Mouse (Mus musculus) hindbrain, embryonic 13.5 days (tissue): ENCODE measurements around the gene Ccdc171. TPM values are rescaled to one million over a fixed set of nuclear protein-coding genes. Genes with fewer than 3 reads are reported as not detected.
"Not testable (repeated sequence)": the region's sequence is repeated elsewhere in the genome, so short reads cannot be mapped to it uniquely, and the experiment has no call there.

Experiments used
- ATAC-seq: fragments of 200-750 bp; cut with Nextera tagmentation; 2 replicates; pipeline ENCODE4 v1.8.0; 2017; ENCODE audit warnings: moderate TSS enrichment; ENCODE audit not compliant: low FRiP score
- H3K27ac ChIP-seq: fragments of 300-500 bp; sonication (generic); 2 replicates; pipeline ENCODE4 v1.5.1; 2015; ENCODE audit warnings: inconsistent platforms, mild to moderate bottlenecking, moderate library complexity
- H3K27me3 ChIP-seq: fragments of 300-500 bp; sonication (generic); 2 replicates; pipeline ENCODE4 v1.6.1; 2015; ENCODE audit warnings: mild to moderate bottlenecking, inconsistent platforms
- H3K36me3 ChIP-seq: fragments of 300-500 bp; sonication (generic); 2 replicates; pipeline ENCODE4 v1.6.1; 2015; ENCODE audit warnings: mild to moderate bottlenecking, inconsistent platforms
- H3K4me1 ChIP-seq: fragments of 300-500 bp; sonication (generic); replicated peaks from 2 replicates; pipeline ENCODE4 v1.6.1; 2015; ENCODE audit warnings: inconsistent platforms
- H3K4me2 ChIP-seq: fragments of 300-500 bp; sonication (generic); 2 replicates; pipeline ENCODE4 v1.6.1; 2015; ENCODE audit warnings: inconsistent platforms, mild to moderate bottlenecking, moderate library complexity
- H3K4me3 ChIP-seq: fragments of 300-500 bp; sonication (generic); 2 replicates; pipeline ENCODE4 v1.5.1; 2015; ENCODE audit warnings: mild to moderate bottlenecking, inconsistent platforms
- H3K9ac ChIP-seq: fragments of 300-500 bp; sonication (generic); 2 replicates; pipeline ENCODE4 v1.6.1; 2015; ENCODE audit warnings: mild to moderate bottlenecking, inconsistent platforms
- H3K9me3 ChIP-seq: fragments of 300-500 bp; sonication (generic); 2 replicates; pipeline ENCODE4 v1.6.1; 2016; ENCODE audit warnings: inconsistent platforms
- WGBS: fragments of 180-500 bp; shearing (Covaris S2); methylation state at CpG from one replicate; pipeline ENCODE4 v1.1.7; 2015; 5-methylcytosine and 5-hydroxymethylcytosine counted together
- polyA plus RNA-seq: library from polyadenylated mRNA; unstranded; fragments of >200 nt; fragmentation: Nextera tagmentation; extraction: Ambion mirVana; gene quantifications from 2 replicates; pipeline ENCODE4 v1.2.1, GENCODE M21; 2015

The Ccdc171 gene
- polyA plus RNA-seq: 4.1 and 5.0 TPM in 2 replicates

DNA sequence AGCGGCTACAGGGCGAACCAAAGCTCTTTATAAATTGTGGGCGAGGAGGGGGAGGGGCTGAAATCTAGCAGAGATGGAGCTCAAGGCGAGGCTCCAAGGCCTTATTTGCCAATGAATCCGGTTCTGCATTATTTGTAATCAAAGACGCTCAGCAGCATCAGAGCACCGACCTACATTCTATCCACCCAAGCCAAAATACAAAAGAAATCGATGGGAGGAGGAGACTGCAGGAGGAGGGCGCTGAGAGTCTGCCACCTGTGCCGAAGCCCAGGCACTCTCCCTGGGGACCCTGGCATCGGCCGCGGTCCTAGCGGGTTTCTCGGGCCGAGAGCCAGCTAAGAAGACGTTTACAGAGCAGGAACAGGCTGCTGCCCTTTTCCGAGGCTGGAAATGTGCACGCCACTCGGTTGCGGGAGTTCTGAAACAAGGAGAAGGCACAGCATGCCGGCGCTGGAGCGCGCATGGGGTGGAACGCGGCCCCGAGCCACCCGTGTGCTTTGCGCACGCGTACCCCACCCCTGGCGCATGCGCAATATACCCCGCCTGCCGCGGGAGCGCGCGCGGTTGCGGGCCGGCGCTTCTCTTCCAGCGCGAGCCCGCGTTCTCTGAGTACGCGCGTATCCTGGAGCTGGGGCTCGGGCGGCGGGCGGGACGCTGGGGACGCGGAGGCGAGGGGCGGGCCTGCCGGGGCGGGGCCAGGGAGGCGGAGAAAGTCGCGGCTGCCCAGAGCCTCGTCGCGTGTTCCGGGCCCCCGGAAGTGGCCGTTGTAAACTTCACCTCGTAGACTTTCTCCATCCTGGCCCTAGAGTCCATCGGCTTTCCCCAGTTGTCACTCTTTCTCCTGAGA lies at the start of gene Ccdc171:
Gene Ccdc171, plus strand, starts transcription at position 703 of the 847 bp plus-strand sequence.
- WGBS: under 1% methylated on average over 57 of the region's 73 CpGs

DNA sequence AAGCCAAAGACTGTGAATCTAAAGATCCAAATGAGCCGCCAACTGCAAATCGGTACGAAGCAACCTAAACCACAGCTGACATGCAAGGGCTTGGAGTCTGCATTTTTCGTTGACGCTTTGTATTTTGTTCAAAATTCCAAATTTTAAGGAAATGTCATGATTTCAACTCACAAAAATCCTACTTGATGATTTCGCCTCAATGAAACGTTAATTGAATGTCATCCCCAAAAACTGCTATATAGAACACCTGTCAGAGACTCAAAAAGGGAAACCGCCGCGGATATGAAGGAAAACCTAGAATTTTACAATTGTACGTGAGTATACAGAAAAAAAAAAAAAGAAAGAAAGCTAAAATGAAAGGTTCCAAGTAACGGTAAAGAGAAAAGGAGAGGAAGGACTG lies 40.1 kb upstream of the Ccdc171 start:
- no peak for ATAC-seq
- peak overlapping the region; percentile 97 for H3K9ac ChIP-seq
- no peaks in the 10 kb centered on the region for H3K9me3 ChIP-seq
- H3K36me3 ChIP-seq: peaks cover 26% of the 10 kb centered on the region
- 20% methylated on average over 12 of the region's 12 CpGs for WGBS
- H3K4me3 ChIP-seq: peak overlapping the region; percentile 91
- peak overlapping the region; percentile 100 for H3K27ac ChIP-seq
- peak overlapping the region; percentile 68 for H3K4me2 ChIP-seq
- peaks cover 33% of the 10 kb centered on the region for H3K4me1 ChIP-seq
- no peaks in the 10 kb centered on the region for H3K27me3 ChIP-seq

More for the DNA sequence above, at the start of gene Ccdc171:
- H3K4me1 ChIP-seq: peaks cover 18% of the 10 kb centered on the region
- ATAC-seq: peak; percentile 96
- no peaks in the 10 kb centered on the region for H3K27me3 ChIP-seq
- no peaks in the 10 kb centered on the region for H3K9me3 ChIP-seq
- peak within 1 kb of the TSS; percentile 81 for H3K9ac ChIP-seq
- peak within 1 kb of the TSS; percentile 72 for H3K4me3 ChIP-seq
- no peaks in the 10 kb centered on the region for H3K36me3 ChIP-seq
- H3K4me2 ChIP-seq: peak within 1 kb of the TSS; percentile 85
- H3K27ac ChIP-seq: peak within 1 kb of the TSS; percentile 98

DNA sequence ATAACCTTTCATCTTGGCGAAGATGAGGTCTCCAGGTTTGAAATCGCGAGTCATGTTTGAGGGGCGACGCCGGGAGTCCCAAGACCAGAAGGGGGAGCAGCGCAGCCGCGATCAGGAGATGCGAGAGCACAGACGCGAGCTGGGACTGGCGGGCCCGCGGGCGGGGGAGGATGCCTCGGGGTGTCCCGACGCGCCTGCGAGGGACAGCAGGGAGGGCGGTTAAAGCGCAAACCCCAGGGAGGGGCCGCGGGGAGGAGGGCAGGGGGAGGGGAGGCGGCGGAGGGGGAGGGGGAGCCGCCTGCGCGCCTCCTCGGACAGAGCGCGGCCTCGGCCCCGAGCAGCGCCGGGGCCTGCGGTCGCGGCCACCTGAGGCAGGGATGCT lies 39.6 kb upstream of the Ccdc171 start:
- Histone ChIP-seq H3K27ac (peak overlapping the region; percentile 100), H3K9me3 (no peaks in the 10 kb centered on the region), H3K4me3 (peak overlapping the region; percentile 91), H3K27me3 (no peaks in the 10 kb centered on the region), H3K9ac (peak overlapping the region; percentile 97), H3K36me3 (peaks cover 23% of the 10 kb centered on the region), H3K4me1 (peaks cover 33% of the 10 kb centered on the region), H3K4me2 (peak overlapping the region; percentile 68)
- ATAC-seq: peak; percentile 83
- WGBS: under 1% methylated on average over 33 of the region's 40 CpGs

DNA sequence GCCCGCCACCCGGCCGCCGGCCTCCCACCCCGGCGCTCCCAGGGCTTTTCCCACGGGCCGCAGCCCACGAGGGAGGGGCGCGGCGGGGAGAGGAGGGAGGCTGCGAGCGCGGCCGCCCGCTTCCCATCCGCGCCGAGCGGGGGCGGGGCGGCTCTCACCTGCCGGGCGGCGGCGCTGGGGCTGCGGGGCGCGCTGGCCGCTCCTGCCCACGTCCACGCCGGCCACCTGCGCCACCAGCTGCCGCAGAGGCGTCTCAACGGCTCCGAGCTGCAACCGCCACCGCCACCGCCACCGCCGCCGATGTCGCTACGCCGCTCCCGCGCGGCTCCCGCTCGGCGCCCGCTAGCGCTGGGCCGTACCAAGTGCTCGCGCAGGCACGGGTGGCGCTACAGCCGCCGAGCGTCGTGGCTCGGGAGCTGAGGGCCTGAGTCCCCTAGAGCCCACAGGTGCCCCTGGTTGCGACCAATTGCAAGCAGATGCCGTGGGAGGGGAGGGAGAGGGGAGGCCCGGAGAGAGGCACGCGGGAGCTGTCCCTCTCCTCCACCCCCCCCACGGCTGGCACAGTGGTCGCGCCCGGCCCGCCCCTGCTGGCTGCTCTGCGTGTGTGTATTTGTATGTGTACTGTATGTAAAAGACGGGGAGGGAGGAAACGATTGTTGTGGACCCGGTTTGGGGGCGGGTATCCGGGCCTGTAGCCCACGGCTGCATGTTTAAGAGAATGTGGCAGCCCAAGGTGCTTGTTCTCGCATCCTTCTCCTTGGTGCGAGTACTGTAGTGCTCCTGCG lies 39.0 kb upstream of the Ccdc171 start, which contains the start of gene Psip1:
Gene Psip1, minus strand, starts transcription at position 343 of the 785 bp plus-strand sequence.
- H3K36me3 ChIP-seq: peaks cover 18% of the 10 kb centered on the region
- peak; percentile 96 for ATAC-seq
- WGBS: under 1% methylated on average over 62 of the region's 86 CpGs
- H3K27ac ChIP-seq: peak within 1 kb of the TSS; percentile 100
- H3K4me2 ChIP-seq: peak within 1 kb of the TSS; percentile 68
- peak within 1 kb of the TSS; percentile 97 for H3K9ac ChIP-seq
- peaks cover 33% of the 10 kb centered on the region for H3K4me1 ChIP-seq
- H3K4me3 ChIP-seq: peak within 1 kb of the TSS; percentile 91
- no peaks in the 10 kb centered on the region for H3K27me3 ChIP-seq
- no peaks in the 10 kb centered on the region for H3K9me3 ChIP-seq

DNA sequence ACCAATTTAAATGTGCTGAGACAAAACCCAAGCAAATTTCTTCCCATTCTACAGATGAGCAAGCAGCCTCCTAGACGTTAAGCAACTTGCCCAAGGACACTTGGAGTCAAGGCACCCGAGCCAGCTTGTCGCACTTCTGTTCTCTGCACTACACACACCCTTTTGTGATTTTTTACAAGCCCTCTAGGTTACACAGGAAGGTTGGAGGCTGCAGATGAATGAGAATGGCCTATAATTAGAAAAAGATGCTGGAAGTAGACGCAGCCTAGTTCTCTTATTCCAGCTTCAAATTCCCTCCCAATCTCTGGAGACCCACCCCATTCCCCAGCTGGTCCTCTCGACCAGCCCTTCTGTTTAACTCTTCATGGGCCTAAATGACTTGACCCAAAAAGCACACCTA lies 36.2 kb upstream of the Ccdc171 start:
- ATAC-seq: no peak
- Histone ChIP-seq H3K27ac (no peak overlapping the region), H3K4me2 (no peak overlapping the region), H3K4me3 (no peak overlapping the region), H3K36me3 (no peaks in the 10 kb centered on the region), H3K9me3 (no peaks in the 10 kb centered on the region), H3K9ac (no peak overlapping the region), H3K4me1 (peaks cover 23% of the 10 kb centered on the region), H3K27me3 (no peaks in the 10 kb centered on the region)
- WGBS: 36% methylated on average over 5 of the region's 5 CpGs

DNA sequence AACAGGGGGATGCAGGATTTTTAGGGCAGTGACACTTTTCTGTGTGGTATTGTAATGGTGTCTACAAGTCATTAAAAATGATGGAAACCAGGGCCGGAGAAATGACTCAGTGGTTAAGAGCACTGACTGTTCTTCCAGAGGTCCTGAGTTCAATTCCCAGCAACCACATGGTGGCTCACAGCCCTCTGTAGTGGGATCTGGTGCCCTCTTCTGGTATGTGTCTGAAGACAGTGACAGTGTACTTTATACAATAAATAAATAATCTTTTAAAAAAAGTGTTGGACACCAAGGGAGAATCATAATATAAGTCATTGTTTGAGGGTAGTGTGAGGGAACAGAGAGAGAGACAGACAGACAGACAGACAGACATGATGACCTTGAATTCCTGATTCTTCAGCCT lies 32.2 kb upstream of the Ccdc171 start:
- no peaks in the 10 kb centered on the region for H3K27me3 ChIP-seq
- H3K4me1 ChIP-seq: peaks cover 4% of the 10 kb centered on the region; the same call in 1 of the 2 replicates
- H3K36me3 ChIP-seq: no peaks in the 10 kb centered on the region
- no peaks in the 10 kb centered on the region for H3K9me3 ChIP-seq
- 95% methylated on average over 1 of the region's 1 CpGs for WGBS
- no peak overlapping the region for H3K4me3 ChIP-seq
- no peak for ATAC-seq
- no peak overlapping the region for H3K27ac ChIP-seq
- no peak overlapping the region for H3K9ac ChIP-seq
- H3K4me2 ChIP-seq: no peak overlapping the region

DNA sequence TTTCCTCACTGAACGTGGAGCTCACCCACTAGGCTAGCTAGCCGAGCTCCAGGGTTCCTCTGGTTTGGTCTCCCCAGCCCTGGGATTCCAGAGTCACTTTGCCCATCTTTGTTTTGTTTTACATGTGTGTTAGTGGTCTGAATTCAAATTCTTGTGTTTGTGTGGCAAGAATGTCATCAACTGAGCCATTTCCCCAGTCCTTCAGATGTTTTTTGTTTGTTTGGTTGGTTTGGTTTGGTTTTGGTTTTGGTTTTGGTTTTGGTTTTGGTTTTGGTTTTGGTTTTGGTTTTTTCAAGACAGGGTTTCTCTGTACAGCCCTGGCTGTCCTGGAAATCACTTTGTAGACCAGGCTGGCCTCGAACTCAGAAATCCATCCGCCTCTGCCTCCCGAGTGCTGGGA lies 28.3 kb upstream of the Ccdc171 start:
- not testable (repeated sequence) for H3K9me3 ChIP-seq, H3K27me3 ChIP-seq, H3K27ac ChIP-seq, H3K4me1 ChIP-seq, H3K9ac ChIP-seq, H3K4me2 ChIP-seq, H3K36me3 ChIP-seq, ATAC-seq, H3K4me3 ChIP-seq
- 87% methylated on average over 5 of the region's 5 CpGs for WGBS

DNA sequence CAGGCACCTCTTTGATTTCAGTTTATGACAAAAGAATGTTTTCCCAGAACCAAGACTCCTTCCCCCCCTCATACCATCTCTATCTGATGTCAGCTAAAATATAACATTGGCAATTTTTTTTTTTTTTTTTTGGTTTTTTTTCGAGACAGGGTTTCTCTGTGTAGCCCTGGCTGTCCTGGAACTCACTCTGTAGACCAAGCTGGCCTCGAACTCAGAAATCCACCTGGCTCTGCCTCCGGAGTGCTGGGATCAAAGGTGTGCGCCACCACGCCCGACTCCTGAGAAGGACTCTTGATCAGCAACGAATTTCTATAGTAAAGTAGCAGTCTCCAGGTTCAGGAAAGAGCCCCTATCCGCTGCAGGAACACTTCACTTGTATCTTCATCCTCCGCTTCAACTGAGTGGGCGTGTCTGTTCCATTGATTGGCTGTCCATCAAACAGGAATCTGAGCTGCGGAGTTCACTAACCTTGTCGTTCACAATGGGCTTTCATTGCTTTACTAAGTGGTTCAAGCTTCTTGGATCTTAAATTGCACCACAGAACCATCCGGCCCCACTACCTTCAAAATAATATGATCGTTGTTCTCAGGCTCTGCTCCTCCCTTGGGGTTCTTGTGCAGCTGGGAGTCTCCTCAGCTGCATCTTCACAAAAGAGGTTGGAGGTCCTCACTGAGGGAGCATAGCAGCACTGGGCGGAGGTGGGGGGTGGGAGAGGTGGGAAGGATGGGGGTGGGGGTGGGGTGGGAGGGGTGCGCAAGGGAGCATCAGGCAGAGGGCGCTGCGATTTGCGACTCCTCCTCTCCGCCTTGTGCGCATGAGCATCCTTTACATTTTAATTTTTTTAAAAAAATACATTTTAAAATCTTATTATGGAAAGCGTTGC lies 24.9 kb upstream of the Ccdc171 start:
- Histone ChIP-seq H3K4me1 (peaks cover 5% of the 10 kb centered on the region), H3K9ac (peak overlapping the region; percentile 47; the same call in 1 of the 2 replicates), H3K27ac (peak overlapping the region; percentile 67), H3K4me3 (peak overlapping the region; percentile 34), H3K9me3 (no peaks in the 10 kb centered on the region), H3K36me3 (no peaks in the 10 kb centered on the region), H3K27me3 (no peaks in the 10 kb centered on the region), H3K4me2 (peak overlapping the region; percentile 51)
- ATAC-seq: peak; percentile 88
- 8% methylated on average over 22 of the region's 22 CpGs for WGBS

DNA sequence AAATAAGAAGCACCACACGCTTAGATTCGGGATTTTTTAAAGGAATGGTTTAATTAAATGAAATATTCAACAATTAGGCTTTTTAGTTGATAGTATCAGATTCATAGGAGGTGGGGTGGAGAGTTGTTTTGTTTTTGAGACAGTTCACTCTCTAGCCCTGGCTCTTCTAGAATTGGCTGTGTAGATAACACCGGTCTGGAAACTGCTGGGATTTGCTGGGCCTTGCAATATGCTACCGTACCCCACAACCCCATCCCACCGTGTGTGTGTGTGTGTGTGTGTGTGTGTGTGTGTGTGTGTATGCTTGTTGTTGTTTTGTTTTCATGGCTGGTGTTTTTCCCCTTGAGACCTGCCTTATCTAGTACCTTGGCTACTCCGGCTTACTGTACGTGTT lies 24.3 kb upstream of the Ccdc171 start:
- H3K4me3 ChIP-seq: peak overlapping the region; percentile 34
- H3K27ac ChIP-seq: no peak overlapping the region
- no peaks in the 10 kb centered on the region for H3K9me3 ChIP-seq
- 0 out of 2 replicates have a peak overlapping the region, but pooled peaks have one; percentile 24 for H3K9ac ChIP-seq
- peaks cover 5% of the 10 kb centered on the region for H3K4me1 ChIP-seq
- H3K4me2 ChIP-seq: peak overlapping the region; percentile 51
- no peaks in the 10 kb centered on the region for H3K27me3 ChIP-seq
- ATAC-seq: peak; percentile 78
- H3K36me3 ChIP-seq: no peaks in the 10 kb centered on the region
- WGBS: 27% methylated on average over 7 of the region's 7 CpGs

DNA sequence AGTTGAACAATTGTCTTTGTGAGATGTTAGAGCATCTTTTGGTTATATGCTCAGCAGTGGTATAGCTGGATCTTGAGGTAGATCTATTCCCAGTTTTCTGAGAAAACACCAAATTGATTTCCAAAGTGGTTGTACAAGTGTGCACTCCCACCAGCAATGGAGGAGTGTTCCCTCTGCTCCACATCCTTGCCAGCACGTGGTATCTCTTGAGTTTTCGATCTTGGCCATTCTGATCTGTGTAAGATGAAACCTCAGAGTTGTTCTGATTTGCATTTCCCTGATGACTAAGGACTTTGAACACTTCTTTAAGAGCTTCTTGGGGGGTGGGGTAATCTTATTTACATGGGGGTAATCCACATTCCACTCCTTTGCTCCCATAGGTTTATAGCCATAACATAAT lies 15.7 kb upstream of the Ccdc171 start:
- Histone ChIP-seq H3K36me3 (no peaks in the 10 kb centered on the region), H3K9ac (no peak overlapping the region), H3K27ac (no peak overlapping the region), H3K4me1 (no peaks in the 10 kb centered on the region), H3K4me3 (no peak overlapping the region), H3K27me3 (no peaks in the 10 kb centered on the region), H3K4me2 (no peak overlapping the region), H3K9me3 (no peaks in the 10 kb centered on the region)
- 69% methylated on average over 2 of the region's 2 CpGs for WGBS
- ATAC-seq: no peak

DNA sequence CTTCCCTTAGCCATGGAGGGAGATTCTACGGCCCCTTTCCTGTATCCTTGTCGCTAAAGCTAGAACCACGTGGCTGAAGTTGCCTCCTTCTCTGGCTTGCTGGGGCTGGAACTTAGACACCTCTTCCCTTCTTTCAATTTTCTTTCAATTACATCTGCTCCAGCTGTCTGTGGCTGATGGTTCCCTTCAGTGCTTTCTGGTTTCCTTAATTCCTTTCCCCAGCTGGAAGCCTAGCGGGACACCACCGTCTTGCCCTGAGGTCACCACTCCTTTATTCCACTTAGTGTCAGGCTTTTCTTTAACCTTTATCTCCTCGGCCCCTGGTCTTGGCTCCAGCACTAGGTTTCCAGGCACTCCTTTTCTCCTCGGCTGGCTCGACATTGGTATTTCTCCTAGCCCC lies 14.3 kb upstream of the Ccdc171 start:
- WGBS: 36% methylated on average over 8 of the region's 8 CpGs
- Histone ChIP-seq H3K36me3 (no peaks in the 10 kb centered on the region), H3K9ac (no peak overlapping the region), H3K4me1 (no peaks in the 10 kb centered on the region), H3K9me3 (no peaks in the 10 kb centered on the region), H3K27ac (no peak overlapping the region), H3K4me3 (no peak overlapping the region), H3K27me3 (no peaks in the 10 kb centered on the region), H3K4me2 (no peak overlapping the region)
- ATAC-seq: no peak
